Mouse (Mus musculus) liver, embryonic 14.5 days (tissue): Measurements from ENCODE around the gene Minos1.

ENCODE experiments used
- CTCF ChIP-seq: IDR thresholded peaks from 2 replicates; pipeline ENCODE4 v1.5.1; 2016; ENCODE audit warnings: antibody characterized with exemption, low read depth, control low read depth
- EP300 ChIP-seq: IDR thresholded peaks from 2 replicates; pipeline ENCODE4 v1.6.1; 2016; ENCODE audit warnings: antibody characterized with exemption, low read depth

DNA sequence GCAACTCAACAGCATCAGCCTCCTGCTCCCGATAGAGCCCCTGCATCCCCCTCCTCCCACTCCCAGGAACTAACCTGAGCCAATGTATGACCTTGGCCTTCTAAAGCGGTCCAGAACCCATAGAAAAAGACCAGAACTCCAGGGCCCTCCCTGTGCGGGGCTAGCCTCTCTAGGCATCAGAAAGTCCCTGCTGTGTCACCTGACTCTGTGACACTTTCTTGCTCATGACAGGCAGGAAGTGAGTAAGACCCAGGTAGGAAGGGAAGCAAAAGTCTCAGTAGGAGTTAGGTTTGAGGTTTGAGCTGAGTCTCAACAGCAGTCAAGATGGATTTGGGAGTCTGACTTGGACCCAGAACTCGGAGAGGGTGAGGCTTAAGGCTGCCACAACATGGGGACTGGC lies 43.9 kb downstream of the Minos1 start:
- TF ChIP-seq CTCF (no peak), EP300 (no peak)
